Mouse (Mus musculus): ENCODE results near the gene Cdan1.

DNA sequence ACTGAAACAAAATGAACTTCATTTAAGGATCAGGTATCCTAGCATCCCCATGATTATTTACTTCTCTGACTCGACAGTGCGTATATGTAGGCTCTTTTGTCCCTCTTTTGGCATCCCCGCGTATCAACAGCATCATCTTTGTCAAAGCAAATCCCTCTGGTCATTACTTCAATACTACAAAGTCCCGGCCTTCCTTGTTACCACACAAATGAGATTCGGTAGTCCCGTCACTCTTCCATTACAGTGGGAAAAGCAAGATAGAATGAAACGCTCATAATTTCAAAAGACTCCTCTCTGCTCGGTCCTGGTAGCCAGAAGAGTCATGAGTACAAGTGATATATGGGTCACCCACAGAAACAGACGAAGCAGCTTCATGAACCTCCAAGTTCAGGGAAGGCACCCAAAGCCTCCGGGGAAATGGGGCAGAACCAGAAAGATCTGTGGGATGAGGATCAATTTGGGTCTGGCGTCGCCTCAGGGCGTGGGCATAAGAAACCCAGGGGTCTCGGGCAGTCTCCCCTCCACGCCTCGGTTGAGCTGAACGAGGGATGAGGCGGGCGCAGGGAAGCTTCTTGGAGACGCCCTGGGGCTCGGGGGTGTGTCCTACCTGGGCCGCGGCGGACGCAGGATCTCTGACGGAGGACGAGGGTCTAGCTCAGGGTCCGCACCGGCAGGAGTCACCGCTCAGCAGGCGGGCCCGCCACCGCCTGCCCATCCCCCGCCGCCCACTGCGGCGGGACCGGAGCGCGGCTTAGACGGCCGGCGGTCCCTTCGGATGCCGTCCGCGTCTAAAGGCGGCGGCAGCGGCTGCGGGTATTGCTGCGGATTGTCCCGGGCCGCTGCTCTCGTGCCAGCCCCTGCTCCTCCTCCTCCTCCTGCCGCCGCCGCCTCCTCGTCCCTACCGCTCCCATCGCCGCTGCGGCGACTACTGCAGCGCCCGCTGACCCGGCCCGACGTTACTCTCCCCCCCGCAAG is at the start of gene Cdan1:
- no peak for TF ChIP-seq CTCF (IDR thresholded peaks at IDR 0.05; ENCODE audit: low read depth)
- no peak for TF ChIP-seq EP300 (IDR thresholded peaks at IDR 0.05; ENCODE audit: low read depth)

Data from heart, postnatal 0 days (tissue).